Mouse (Mus musculus): Measurements from ENCODE around the gene 1700001P01Rik. TPM values are rescaled to one million over a fixed set of nuclear protein-coding genes. Genes with fewer than 3 reads are reported as not detected.
"Not testable (repeated sequence)": the region's sequence is repeated elsewhere in the genome, so short reads cannot be mapped to it uniquely, and the experiment has no call there.

Gene 1700001P01Rik
- polyA plus RNA-seq, 1 experiment from 2014 or later: 0.98 TPM

DNA sequence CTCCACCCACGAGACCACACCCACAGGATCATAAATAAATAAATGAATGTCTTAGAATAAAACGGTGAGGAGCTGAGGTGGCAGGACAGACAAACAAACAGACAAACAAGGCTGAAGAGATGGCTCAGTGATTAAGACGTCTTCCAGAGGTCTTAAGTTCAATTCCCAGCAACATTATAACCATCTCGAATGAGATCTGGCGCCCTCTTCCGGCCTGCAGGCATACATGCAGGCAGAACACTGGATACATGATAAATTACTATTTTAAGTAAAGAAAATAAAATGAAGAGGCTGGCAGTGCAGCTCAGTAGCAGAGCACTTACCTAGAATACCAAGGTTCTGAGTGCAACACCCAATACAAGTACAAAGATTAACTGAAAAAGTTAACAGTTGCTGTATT, 37.0 kb downstream of the 1700001P01Rik start:
- no peak overlapping the region for H3K9ac ChIP-seq
- H3K9me3 ChIP-seq (replicated peaks): no peaks in the 10 kb centered on the region
- H3K36me3 ChIP-seq: no peaks in the 10 kb centered on the region
- H3K4me2 ChIP-seq (replicated peaks): no peak overlapping the region
- H3K27ac ChIP-seq: no peak overlapping the region
- H3K27me3 ChIP-seq: no peaks in the 10 kb centered on the region
- H3K4me1 ChIP-seq: peaks cover 31% of the 10 kb centered on the region
- 65% methylated on average over 6 of the region's 6 CpGs for WGBS
- no peak overlapping the region for H3K4me3 ChIP-seq
- ATAC-seq (ENCODE audit: low FRiP score): no peak

- H3K4me2 ChIP-seq (replicated peaks): no peak overlapping the region
- no peak overlapping the region; the same call in 1 of the 2 replicates for H3K9ac ChIP-seq
- peaks cover 22% of the 10 kb centered on the region for H3K4me1 ChIP-seq
- H3K27me3 ChIP-seq: no peaks in the 10 kb centered on the region
- H3K36me3 ChIP-seq: 0 out of 2 replicates have a peak, but pooled peaks cover 2% of the 10 kb centered on the region
- WGBS: 84% methylated on average over 4 of the region's 4 CpGs
- no peak overlapping the region for H3K4me3 ChIP-seq
- ATAC-seq (ENCODE audit: low FRiP score): no peak
- H3K27ac ChIP-seq: no peak overlapping the region
- H3K9me3 ChIP-seq (replicated peaks): no peaks in the 10 kb centered on the region
Measured at GRCm38 (mm10) chr11:97737600-97737999, 38.1 kb downstream of the 1700001P01Rik start.

GRCm38 (mm10) chr11:97736645-97737044, 39.1 kb downstream of the 1700001P01Rik start:
- Histone ChIP-seq H3K36me3 (0 out of 2 replicates have a peak, but pooled peaks cover 9% of the 10 kb centered on the region), H3K4me3 (no peak overlapping the region), H3K27ac (no peak overlapping the region), H3K9ac (no peak overlapping the region), H3K9me3 (replicated peaks) (no peaks in the 10 kb centered on the region), H3K4me2 (replicated peaks) (no peak overlapping the region), H3K27me3 (no peaks in the 10 kb centered on the region), H3K4me1 (peaks cover 16% of the 10 kb centered on the region)
- WGBS: 91% methylated on average over 5 of the region's 5 CpGs
- ATAC-seq (ENCODE audit: low FRiP score): no peak

DNA sequence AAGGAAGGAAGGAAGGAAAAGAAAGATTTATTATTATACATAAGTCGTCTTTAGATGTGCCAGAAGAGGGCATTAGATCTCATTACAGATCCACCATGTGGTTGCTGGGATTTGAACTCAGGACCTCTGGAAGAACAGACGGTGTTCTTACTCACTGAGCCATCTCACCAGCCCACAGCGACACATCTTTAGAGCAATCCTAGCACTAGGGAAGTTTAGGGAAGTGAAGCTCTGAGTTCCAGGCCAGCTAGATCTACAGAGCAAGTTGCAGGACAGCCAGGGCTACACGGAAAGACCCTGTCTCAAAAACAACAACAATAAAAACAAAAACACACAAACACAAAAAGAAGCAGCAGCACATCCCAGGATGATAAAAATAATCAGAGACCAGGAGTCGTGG, 40.9 kb downstream of the 1700001P01Rik start:
- H3K4me1 ChIP-seq; H3K9ac ChIP-seq; H3K4me2 ChIP-seq (replicated peaks); ATAC-seq (ENCODE audit: low FRiP score); H3K9me3 ChIP-seq (replicated peaks); H3K27ac ChIP-seq; H3K4me3 ChIP-seq; H3K27me3 ChIP-seq: not testable (repeated sequence)
- peaks cover 23% of the 10 kb centered on the region for H3K36me3 ChIP-seq
- WGBS: 86% methylated on average over 5 of the region's 5 CpGs

GRCm38 (mm10) chr11:97733689-97734088, 42.0 kb downstream of the 1700001P01Rik start:
- Histone ChIP-seq H3K4me3 (no peak overlapping the region), H3K27me3 (no peaks in the 10 kb centered on the region), H3K4me2 (replicated peaks) (no peak overlapping the region), H3K9me3 (replicated peaks) (no peaks in the 10 kb centered on the region), H3K36me3 (peaks cover 33% of the 10 kb centered on the region), H3K4me1 (peaks cover 9% of the 10 kb centered on the region), H3K27ac (no peak overlapping the region), H3K9ac (no peak overlapping the region)
- 43% methylated on average over 10 of the region's 10 CpGs for WGBS
- no peak for ATAC-seq (ENCODE audit: low FRiP score)

DNA sequence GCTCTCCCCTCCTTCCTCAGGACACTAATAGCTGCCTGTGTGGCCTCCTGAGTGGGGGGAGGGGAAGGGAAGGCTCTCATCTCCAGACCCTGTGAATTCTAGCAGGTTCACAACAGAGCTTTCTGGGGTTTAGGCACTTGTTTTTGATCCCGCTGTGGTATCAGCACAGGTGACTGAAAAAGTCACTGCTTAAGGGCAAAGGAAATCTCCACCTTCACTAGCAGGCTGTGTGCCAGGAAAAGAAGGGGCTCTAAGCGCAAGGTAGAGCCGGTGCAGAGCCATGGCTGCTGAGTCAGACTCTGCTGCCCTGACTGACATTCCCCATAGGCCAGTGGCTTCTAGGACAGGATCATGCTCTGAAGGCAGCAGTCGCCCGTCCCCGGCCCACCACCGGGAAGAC, 47.0 kb downstream of the 1700001P01Rik start:
- no peak overlapping the region for H3K9ac ChIP-seq
- H3K9me3 ChIP-seq (replicated peaks): no peaks in the 10 kb centered on the region
- no peak overlapping the region for H3K4me2 ChIP-seq (replicated peaks)
- peaks cover 83% of the 10 kb centered on the region for H3K36me3 ChIP-seq
- no peak overlapping the region for H3K4me3 ChIP-seq
- 85% methylated on average over 7 of the region's 7 CpGs for WGBS
- ATAC-seq (ENCODE audit: low FRiP score): no peak
- H3K27me3 ChIP-seq: no peaks in the 10 kb centered on the region
- H3K4me1 ChIP-seq: peaks cover 3% of the 10 kb centered on the region; the same call in 1 of the 2 replicates
- no peak overlapping the region for H3K27ac ChIP-seq

DNA sequence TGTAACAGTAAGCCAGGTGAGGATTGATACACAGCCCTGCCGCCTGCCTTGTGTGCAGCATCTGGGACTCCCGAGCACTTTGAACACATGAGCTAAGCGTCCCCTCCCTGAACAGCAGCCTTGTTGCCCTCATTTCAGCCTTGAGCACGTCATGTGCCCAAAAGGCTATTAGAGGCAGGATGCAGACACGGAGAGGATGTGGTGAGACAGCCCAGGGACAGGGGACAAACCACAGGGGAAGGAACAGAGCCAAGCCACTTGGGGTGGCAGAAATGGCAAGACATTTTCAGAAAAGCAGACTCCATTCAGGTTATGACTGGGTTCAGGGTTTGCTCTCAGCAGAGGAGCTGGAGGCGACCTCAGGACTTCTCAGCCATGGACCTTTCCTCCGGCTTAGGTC, 47.4 kb downstream of the 1700001P01Rik start:
- no peak for ATAC-seq (ENCODE audit: low FRiP score)
- no peaks in the 10 kb centered on the region; the same call in 1 of the 2 replicates for H3K4me1 ChIP-seq
- no peaks in the 10 kb centered on the region for H3K27me3 ChIP-seq
- no peak overlapping the region for H3K4me2 ChIP-seq (replicated peaks)
- H3K4me3 ChIP-seq: no peak overlapping the region
- H3K9me3 ChIP-seq (replicated peaks): no peaks in the 10 kb centered on the region
- WGBS: 79% methylated on average over 7 of the region's 7 CpGs
- H3K9ac ChIP-seq: no peak overlapping the region
- no peak overlapping the region for H3K27ac ChIP-seq
- H3K36me3 ChIP-seq: peaks cover 87% of the 10 kb centered on the region

GRCm38 (mm10) chr11:97723709-97724108, 52.0 kb downstream of the 1700001P01Rik start:
- no peaks in the 10 kb centered on the region for H3K4me1 ChIP-seq
- H3K4me2 ChIP-seq (replicated peaks): no peak overlapping the region
- H3K9ac ChIP-seq: no peak overlapping the region
- ATAC-seq (ENCODE audit: low FRiP score): no peak
- no peak overlapping the region for H3K27ac ChIP-seq
- no peaks in the 10 kb centered on the region for H3K27me3 ChIP-seq
- H3K4me3 ChIP-seq: no peak overlapping the region
- WGBS: 93% methylated on average over 7 of the region's 7 CpGs
- peaks cover 6% of the 10 kb centered on the region for H3K9me3 ChIP-seq (replicated peaks)
- peaks cover 99% of the 10 kb centered on the region for H3K36me3 ChIP-seq

Small RNAs within 50 kb of the gene (microRNA-seq; reads per million reads assigned to microRNA genes)
- not detected for gene Mir8102

Other genes starting within 250 kb of the 1700001P01Rik start
- gene Srcin1, start 199.7 kb downstream of the 1700001P01Rik start, polyA plus RNA-seq (2016; fragmentation: Nextera tagmentation; extraction: Ambion mirVana): 6.3 and 6.7 TPM in 2 replicates
- 11.2 and 11.7 TPM in 2 replicates for gene Epop, start 146.2 kb downstream of the 1700001P01Rik start, polyA plus RNA-seq (2016; fragmentation: Nextera tagmentation; extraction: Ambion mirVana)
- 2.9 and 3.5 TPM in 2 replicates for gene Mllt6, start 112.5 kb downstream of the 1700001P01Rik start, polyA plus RNA-seq (2016; fragmentation: Nextera tagmentation; extraction: Ambion mirVana)
- gene Cisd3, start 90.1 kb downstream of the 1700001P01Rik start, polyA plus RNA-seq (2016; fragmentation: Nextera tagmentation; extraction: Ambion mirVana): 14.7 and 17.1 TPM in 2 replicates
- 23.3 and 24.7 TPM in 2 replicates for gene Pcgf2, start 75.4 kb downstream of the 1700001P01Rik start, polyA plus RNA-seq (2016; fragmentation: Nextera tagmentation; extraction: Ambion mirVana)
- 375 and 438 TPM in 2 replicates for gene Psmb3, start 72.5 kb downstream of the 1700001P01Rik start, polyA plus RNA-seq (2016; fragmentation: Nextera tagmentation; extraction: Ambion mirVana)
- 2.6 and 3.4 TPM in 2 replicates for gene Pip4k2b, start 31.2 kb downstream of the 1700001P01Rik start, polyA plus RNA-seq (2016; fragmentation: Nextera tagmentation; extraction: Ambion mirVana)
- 22.0 and 25.4 TPM in 2 replicates for gene Cwc25, start 9.4 kb downstream of the 1700001P01Rik start, polyA plus RNA-seq (2016; fragmentation: Nextera tagmentation; extraction: Ambion mirVana)
- 347 and 376 TPM in 2 replicates for gene Rpl23, start 6.5 kb upstream of the 1700001P01Rik start, polyA plus RNA-seq (2016; fragmentation: Nextera tagmentation; extraction: Ambion mirVana)
- gene Lasp1, start 23.1 kb upstream of the 1700001P01Rik start, polyA plus RNA-seq (2016; fragmentation: Nextera tagmentation; extraction: Ambion mirVana): 111 and 120 TPM in 2 replicates
- 14.1 and 14.8 TPM in 2 replicates for gene B230217C12Rik, start 64.9 kb upstream of the 1700001P01Rik start, polyA plus RNA-seq (2016; fragmentation: Nextera tagmentation; extraction: Ambion mirVana)
- gene Fbxo47, start 108.2 kb upstream of the 1700001P01Rik start, polyA plus RNA-seq (2016; fragmentation: Nextera tagmentation; extraction: Ambion mirVana): 0.65 and 0.82 TPM in 2 replicates
- gene Plxdc1, start 210.5 kb upstream of the 1700001P01Rik start, polyA plus RNA-seq (2016; fragmentation: Nextera tagmentation; extraction: Ambion mirVana): 0.13 and 0.26 TPM in 2 replicates
- gene Arl5c, start 220.3 kb upstream of the 1700001P01Rik start, polyA plus RNA-seq (2016; fragmentation: Nextera tagmentation; extraction: Ambion mirVana): 5.7 and 7.0 TPM in 2 replicates
- gene Cacnb1, start 247.1 kb upstream of the 1700001P01Rik start, polyA plus RNA-seq (2016; fragmentation: Nextera tagmentation; extraction: Ambion mirVana): 39.6 and 43.5 TPM in 2 replicates

Data from hindbrain, embryonic 12.5 days (tissue).